ENCODE assay signal across 27 mouse cellular contexts in genomic region chr7:49402526-49402925, GRCm38 (mm10).
A peak's percentile ranks its signal among the peaks of the same experiment; 100 is the strongest.
DNase-seq lines count a peak whose midpoint lies in the region; ATAC-seq and TF ChIP-seq lines count a peak whose summit lies in the region.
"Had no signal": no experiment of that assay in that cellular context is flagged by ENCODE, and none has a peak within 500 bp of the region (broad histone marks: within the 10 kb centered on the region; RNA-seq: fewer than 3 reads in every experiment).

No protein-coding gene starts in this region.

- no peak overlapping the region for H3K27ac ChIP-seq in heart, embryonic 10.5 days
- peak overlapping the region; percentile 54 for H3K27ac ChIP-seq in bone marrow macrophage, adult 2 months (ENCODE audit: insufficient read depth, low read depth, low read length)
- H3K27ac ChIP-seq in intestine, embryonic 16.5 days (ENCODE audit: low read length): no peak overlapping the region
- H3K27ac ChIP-seq: hindbrain, embryonic 12.5 days; hindbrain, postnatal 0 days; intestine, embryonic 15.5 days; kidney, postnatal 0 days; liver, embryonic 12.5 days; midbrain, embryonic 10.5 days; midbrain, embryonic 15.5 days; stomach, embryonic 15.5 days had no signal

- no peak overlapping the region for H3K9ac ChIP-seq in intestine, embryonic 16.5 days (ENCODE audit: low read depth, low read length)
- H3K9ac ChIP-seq: forebrain, postnatal 0 days; hindbrain, embryonic 12.5 days; intestine, embryonic 15.5 days; liver, embryonic 12.5 days; liver, postnatal 0 days; midbrain, embryonic 15.5 days; stomach, embryonic 15.5 days had no signal

- H3K27me3 ChIP-seq in heart, embryonic 10.5 days (ENCODE audit: insufficient read depth, poor library complexity, severe bottlenecking): no peaks in the 10 kb centered on the region
- no peaks in the 10 kb centered on the region for H3K27me3 ChIP-seq in intestine, embryonic 16.5 days (replicated peaks; ENCODE audit: control insufficient read depth, insufficient read depth, low read length)
- H3K27me3 ChIP-seq: intestine, embryonic 15.5 days; liver, embryonic 12.5 days; midbrain, embryonic 15.5 days; stomach, embryonic 15.5 days had no signal

- peaks cover 14% of the 10 kb centered on the region for H3K4me1 ChIP-seq in heart, embryonic 10.5 days
- peaks cover 61% of the 10 kb centered on the region for H3K4me1 ChIP-seq in bone marrow macrophage, adult 2 months (ENCODE audit: control insufficient read depth, insufficient read depth, low read length)
- peaks cover 3% of the 10 kb centered on the region; the same call in 1 of the 2 replicates for H3K4me1 ChIP-seq in intestine, embryonic 16.5 days (ENCODE audit: control insufficient read depth, insufficient read depth, low read length)

- peak; percentile 20 for DNase-seq in heart, adult 8-10 months (ENCODE audit: low spot score)
- no peak for DNase-seq in heart, embryonic 10.5 days (ENCODE audit: low spot score)
- peak; percentile 42 to 63 for DNase-seq in lung, adult 18-20 months
- DNase-seq in lung, postnatal 10 days: no peak
- peak; percentile 18 for DNase-seq in heart, postnatal 4 days
- DNase-seq: adrenal gland, postnatal 36 days; cerebellum, adult 2 months; cerebellum, postnatal 14 days; forebrain, postnatal 0 days; gastrocnemius, postnatal 36 days; kidney, adult 8-10 months; kidney, postnatal 4 days; left cerebral cortex, postnatal 4 days; liver, postnatal 0 days; right cerebral cortex, postnatal 25 days had no signal

- H3K4me3 ChIP-seq in heart, embryonic 10.5 days: no peak overlapping the region
- no peak overlapping the region for H3K4me3 ChIP-seq in bone marrow macrophage, adult 2 months (ENCODE audit: insufficient read depth, low read length)
- no peak overlapping the region for H3K4me3 ChIP-seq in intestine, embryonic 16.5 days (ENCODE audit: low read length)
- H3K4me3 ChIP-seq: erythroblast, embryonic 14.5 days; hindbrain, embryonic 12.5 days; intestine, embryonic 15.5 days; liver, embryonic 12.5 days; midbrain, embryonic 10.5 days; midbrain, embryonic 15.5 days; stomach, embryonic 15.5 days had no signal

- no peaks in the 10 kb centered on the region for H3K9me3 ChIP-seq in heart, embryonic 10.5 days
- no peaks in the 10 kb centered on the region for H3K9me3 ChIP-seq in intestine, embryonic 16.5 days (ENCODE audit: control insufficient read depth, low read length)
- H3K9me3 ChIP-seq: hindbrain, embryonic 12.5 days; intestine, embryonic 15.5 days; liver, embryonic 12.5 days; midbrain, embryonic 10.5 days; midbrain, embryonic 15.5 days; stomach, embryonic 15.5 days had no signal

- no peak for TF ChIP-seq POLR2A in bone marrow macrophage, adult 2 months (IDR thresholded peaks at IDR 0.05; ENCODE audit: borderline replicate concordance, low read depth, low read length)

- 69% methylated on average over 5 of the region's 5 CpGs for WGBS in heart, embryonic 10.5 days
- 83% methylated on average over 5 of the region's 5 CpGs for WGBS in intestine, embryonic 16.5 days

- no peak for TF ChIP-seq CTCF in bone marrow macrophage, adult 2 months (IDR thresholded peaks at IDR 0.05; ENCODE audit: low read depth, low read length)

- no peaks in the 10 kb centered on the region for H3K36me3 ChIP-seq in heart, embryonic 10.5 days
- 0 out of 2 replicates have a peak, but pooled peaks cover 4% of the 10 kb centered on the region for H3K36me3 ChIP-seq in intestine, embryonic 16.5 days (ENCODE audit: control insufficient read depth, insufficient read depth, low read length)
- H3K36me3 ChIP-seq: hindbrain, embryonic 12.5 days; intestine, embryonic 15.5 days; liver, embryonic 12.5 days; midbrain, embryonic 10.5 days; midbrain, embryonic 15.5 days; stomach, embryonic 15.5 days had no signal

- H3K4me2 ChIP-seq in intestine, embryonic 16.5 days (ENCODE audit: low read depth, low read length): no peak overlapping the region
- H3K4me2 ChIP-seq: hindbrain, embryonic 12.5 days; intestine, embryonic 15.5 days; liver, embryonic 12.5 days; midbrain, embryonic 15.5 days; stomach, embryonic 15.5 days had no signal

- no peak for ATAC-seq in intestine, embryonic 16.5 days
- ATAC-seq: CD4-positive, CD25-positive, alpha-beta regulatory T cell, adult 4 months; forebrain, postnatal 0 days; hindbrain, postnatal 0 days; intestine, embryonic 15.5 days; liver, embryonic 12.5 days; liver, postnatal 0 days; midbrain, embryonic 15.5 days had no signal

Comparison
In these comparisons a context has a peak if more than half of its experiments do, and no peak if none do; other contexts are left out.
1. DNase-seq: peak in heart, adult 8-10 months (single experiment), lung, adult 18-20 months (2 of 2) and heart, postnatal 4 days (single experiment); none in heart, embryonic 10.5 days (single experiment) and lung, postnatal 10 days (single experiment).